Comparison of ENCODE assay signal across 8 mouse cellular contexts in genomic region chr11:88059141-88059540, GRCm38 (mm10). TPM values are rescaled to one million over a fixed set of nuclear protein-coding genes. Genes with fewer than 3 reads are reported as not detected.
A peak's percentile ranks its signal among the peaks of the same experiment; 100 is the strongest.
DNase-seq lines count a peak whose midpoint lies in the region; ATAC-seq and TF ChIP-seq lines count a peak whose summit lies in the region.

No protein-coding gene starts in this region.

- H3K4me2 ChIP-seq in heart, postnatal 0 days (ENCODE audit: low read depth, low read length), result no peak overlapping the region

- H3K79me2 ChIP-seq in MEL (ENCODE audit: control insufficient read depth, insufficient read depth, low read length, poor library complexity), result no peaks in the 10 kb centered on the region

- TF ChIP-seq RAD21 in MEL (IDR thresholded peaks at IDR 0.05; ENCODE audit: low read depth, low read length), result peak; percentile 90

- DNase-seq in frontal cortex, postnatal 36 days (ENCODE audit: low spot score in 2 of 2), result no peak
- DNase-seq in MEL (ENCODE audit: low read depth, low spot score), result peak; percentile 88
- DNase-seq in embryo, embryonic 11 days, result peak; percentile 81
- DNase-seq in heart, postnatal 0 days (ENCODE audit: low spot score), result peak; percentile 87
- DNase-seq in kidney, postnatal 10 days, result peak; percentile 66
- peak; percentile 40 for DNase-seq in thymus, adult 2 months

- H3K27ac ChIP-seq in MEL (ENCODE audit: control insufficient read depth, low read depth, low read length), result no peak overlapping the region
- H3K27ac ChIP-seq in heart, postnatal 0 days (ENCODE audit: low read depth), result no peak overlapping the region
- no peak overlapping the region for H3K27ac ChIP-seq in thymus, adult 2 months (ENCODE audit: control insufficient read depth, insufficient read depth, low read length)

- no peaks in the 10 kb centered on the region for H3K27me3 ChIP-seq in MEL (ENCODE audit: control insufficient read depth in 1 of 2, insufficient read depth in 2 of 2, low read length in 2 of 2)
- H3K27me3 ChIP-seq in heart, postnatal 0 days (ENCODE audit: control insufficient read depth, insufficient read depth, low read length), result no peaks in the 10 kb centered on the region
- no peaks in the 10 kb centered on the region for H3K27me3 ChIP-seq in thymus, adult 2 months (ENCODE audit: control insufficient read depth, insufficient read depth, low read length)

- WGBS in heart, postnatal 0 days, result 49% methylated on average over 2 of the region's 2 CpGs
- WGBS in thymus, adult 2 months, result 50% methylated on average over 2 of the region's 2 CpGs

- H3K9me3 ChIP-seq in MEL (replicated peaks; ENCODE audit: insufficient read depth, low read length), result no peaks in the 10 kb centered on the region
- no peaks in the 10 kb centered on the region for H3K9me3 ChIP-seq in heart, postnatal 0 days (replicated peaks; ENCODE audit: control insufficient read depth, low read length)

- peak; percentile 54 to 94 (median 74) for TF ChIP-seq CTCF in MEL (IDR thresholded peaks at IDR 0.05 in 2 of 3, conservative IDR thresholded peaks at IDR 0.05 in 1 of 3; ENCODE audit: control insufficient read depth in 1 of 3, insufficient read depth in 1 of 3, low read depth in 2 of 3, low read length in 3 of 3, poor library complexity in 1 of 3, severe bottlenecking in 1 of 3)
- TF ChIP-seq CTCF in heart, postnatal 0 days (IDR thresholded peaks at IDR 0.05; ENCODE audit: low read depth), result peak; percentile 92
- no peak for TF ChIP-seq CTCF in thymus, adult 2 months (IDR thresholded peaks at IDR 0.05; ENCODE audit: borderline replicate concordance, control insufficient read depth, extremely low read depth, insufficient read depth, low read length, poor library complexity)

- H3K4me3 ChIP-seq in MEL (ENCODE audit: control insufficient read depth in 1 of 2, insufficient read depth in 1 of 2, low read depth in 2 of 2, low read length in 2 of 2), result no peak overlapping the region
- no peak overlapping the region for H3K4me3 ChIP-seq in heart, postnatal 0 days (ENCODE audit: low read depth, low read length)
- no peak overlapping the region for H3K4me3 ChIP-seq in thymus, adult 2 months (ENCODE audit: control insufficient read depth, insufficient read depth, low read length)

- no peaks in the 10 kb centered on the region for H3K4me1 ChIP-seq in MEL (ENCODE audit: control insufficient read depth in 1 of 2, insufficient read depth in 2 of 2, low read length in 2 of 2)
- no peaks in the 10 kb centered on the region for H3K4me1 ChIP-seq in heart, postnatal 0 days (ENCODE audit: control insufficient read depth, insufficient read depth)
- no peaks in the 10 kb centered on the region for H3K4me1 ChIP-seq in thymus, adult 2 months (replicated peaks; ENCODE audit: control insufficient read depth, insufficient read depth, low read length)

- TF ChIP-seq POLR2A in MEL (IDR thresholded peaks at IDR 0.05; ENCODE audit: control insufficient read depth in 1 of 2, insufficient read depth in 1 of 2, low read depth in 1 of 2, low read length in 2 of 2, poor library complexity in 1 of 2), result no peak
- TF ChIP-seq POLR2A in thymus, adult 2 months (IDR thresholded peaks at IDR 0.05; ENCODE audit: control insufficient read depth, extremely low read depth, insufficient read depth, low read length, poor library complexity), result no peak

- peaks cover 0 to 2% of the 10 kb centered on the region in 2 experiments; a peak in 1 of 4 replicates for H3K36me3 ChIP-seq in MEL (ENCODE audit: control insufficient read depth in 1 of 2, insufficient read depth in 2 of 2, low read length in 2 of 2)
- H3K36me3 ChIP-seq in heart, postnatal 0 days (replicated peaks; ENCODE audit: control insufficient read depth, insufficient read depth, low read length), result no peaks in the 10 kb centered on the region
- H3K36me3 ChIP-seq in thymus, adult 2 months (ENCODE audit: control insufficient read depth, insufficient read depth, low read length), result no peaks in the 10 kb centered on the region; the same call in 1 of the 2 replicates

- no peak overlapping the region for H3K9ac ChIP-seq in MEL (ENCODE audit: control insufficient read depth, low read depth, low read length, poor library complexity, severe bottlenecking)
- H3K9ac ChIP-seq in heart, postnatal 0 days (replicated peaks; ENCODE audit: low read depth, low read length), result no peak overlapping the region

- peak; percentile 82 for ATAC-seq in frontal cortex, adult (ENCODE audit: low TSS enrichment)
- ATAC-seq in heart, postnatal 0 days (ENCODE audit: insufficient read depth, low read depth), result peak; percentile 86
- ATAC-seq in megakaryocyte, adult 5-6 weeks (ENCODE audit: poor library complexity, severe bottlenecking), result peak; percentile 98

- 0 out of 4 replicates have a peak, but pooled peaks of 1 of the 2 experiments have one; percentile 8 for TF ChIP-seq EP300 in MEL (IDR thresholded peaks at IDR 0.05; ENCODE audit: low read depth in 1 of 2, low read length in 2 of 2)
- no peak for TF ChIP-seq EP300 in heart, postnatal 0 days (IDR thresholded peaks at IDR 0.05; ENCODE audit: low read depth)

TF ChIP-seq in MEL, 35 proteins besides CTCF, POLR2A, EP300 and RAD21 (continues in another document):
- peak; percentile 50; the same call in 1 of the 2 replicates for TF ChIP-seq POLR2AphosphoS2 (IDR thresholded peaks at IDR 0.05; ENCODE audit: low read length)
- 0 out of 2 replicates have a peak, but pooled peaks have one; percentile 48 for TF ChIP-seq CHD1 (IDR thresholded peaks at IDR 0.05; ENCODE audit: low read depth, low read length)
- no peak for TF ChIP-seq CHD2 (IDR thresholded peaks at IDR 0.05; ENCODE audit: low read length)
- TF ChIP-seq ETS1 (IDR thresholded peaks at IDR 0.05; ENCODE audit: low read depth, low read length), result no peak
- TF ChIP-seq UBTF (IDR thresholded peaks at IDR 0.05; ENCODE audit: borderline replicate concordance, insufficient read depth, low read depth, low read length), result no peak
- TF ChIP-seq TAL1 (IDR thresholded peaks at IDR 0.05; ENCODE audit: low read length), result no peak
- no peak for TF ChIP-seq MYB (IDR thresholded peaks at IDR 0.05; ENCODE audit: low read depth, low read length)
- 0 out of 2 replicates have a peak, but pooled peaks have one; percentile 6 for TF ChIP-seq MAFK (IDR thresholded peaks at IDR 0.05; ENCODE audit: borderline replicate concordance, low read depth, low read length)
- TF ChIP-seq MEF2A (IDR thresholded peaks at IDR 0.05; ENCODE audit: extremely low read depth, insufficient replicate concordance, low read depth, low read length, poor library complexity, severe bottlenecking), result no peak
- peak; percentile 64 for TF ChIP-seq SIN3A (IDR thresholded peaks at IDR 0.05; ENCODE audit: low read length)
- 0 out of 2 replicates have a peak, but pooled peaks have one; percentile 24 for TF ChIP-seq MYC (IDR thresholded peaks at IDR 0.05; ENCODE audit: low read depth, low read length)
- peak; percentile 68 for TF ChIP-seq MAZ (IDR thresholded peaks at IDR 0.05; ENCODE audit: low read depth, low read length)
- TF ChIP-seq USF2 (IDR thresholded peaks at IDR 0.05; ENCODE audit: borderline replicate concordance in 1 of 2, insufficient read depth in 1 of 2, low read depth in 1 of 2, low read length in 2 of 2), result no peak
- 0 out of 2 replicates have a peak, but pooled peaks have one; percentile 28 for TF ChIP-seq HCFC1 (IDR thresholded peaks at IDR 0.05; ENCODE audit: low read depth, low read length)
- TF ChIP-seq TBP (IDR thresholded peaks at IDR 0.05; ENCODE audit: low read depth, low read length), result 0 out of 2 replicates have a peak, but pooled peaks have one; percentile 32
- TF ChIP-seq SMC3 (IDR thresholded peaks at IDR 0.05; ENCODE audit: low read depth, low read length), result peak; percentile 95
- TF ChIP-seq ZNF384 (IDR thresholded peaks at IDR 0.05; ENCODE audit: low read depth, low read length), result 0 out of 2 replicates have a peak, but pooled peaks have one; percentile 34
- TF ChIP-seq ZMIZ1 (IDR thresholded peaks at IDR 0.05; ENCODE audit: low read depth, low read length), result 0 out of 2 replicates have a peak, but pooled peaks have one; percentile 73
- TF ChIP-seq GABPA (IDR thresholded peaks at IDR 0.05; ENCODE audit: low read depth, low read length), result no peak
- peak; percentile 39; the same call in 1 of the 2 replicates for TF ChIP-seq ELF1 (IDR thresholded peaks at IDR 0.05; ENCODE audit: low read depth, low read length)
- TF ChIP-seq RCOR1 (IDR thresholded peaks at IDR 0.05; ENCODE audit: low read depth, low read length), result no peak
- TF ChIP-seq MAX (IDR thresholded peaks at IDR 0.05; ENCODE audit: low read length), result 0 out of 2 replicates have a peak, but pooled peaks have one; percentile 50

RNA-seq across cellular contexts. Expression of gene Vezf1, which starts 8.9 kb away (rescaled TPM):
- 8.0 and 9.5 TPM in 2 replicates for total RNA-seq in MEL (2012; rRNA removed)
- polyA plus RNA-seq in MEL (2012; ENCODE audit: insufficient read depth in 1 of 2, insufficient read length in 2 of 2, low read depth in 1 of 2, low replicate concordance in 2 of 2, missing spikeins in 1 of 2), result 10 to 100 TPM in 1 of 2 experiments, not detected in 1; 20.8 TPM
- total RNA-seq in heart, postnatal 0 days (2014; rRNA removed; ENCODE audit: low replicate concordance), result 31.9 and 35.5 TPM in 2 replicates
- 17.6 and 18.2 TPM in 2 replicates for polyA plus RNA-seq in heart, postnatal 0 days (2015; fragmentation: Nextera tagmentation; extraction: Ambion mirVana)
- 46.4 and 55.3 TPM in 2 replicates for total RNA-seq in megakaryocyte, adult 5-6 weeks (2015)
- total RNA-seq in megakaryocyte, adult 5-6 weeks (2017), result 22.6 and 25.0 TPM in 2 replicates
- 35.4 and 35.9 TPM in 2 replicates for polyA plus RNA-seq in thymus, adult 2 months (2012; rRNA removed)

RNA-seq across cellular contexts. Expression of gene Srsf1, which starts 12.0 kb away (rescaled TPM):
- 586 and 596 TPM in 2 replicates for total RNA-seq in MEL (2012; rRNA removed)
- 100 to 1,000 TPM; 421 to 431 TPM for polyA plus RNA-seq in MEL (2012; ENCODE audit: insufficient read depth in 1 of 2, insufficient read length in 2 of 2, low read depth in 1 of 2, low replicate concordance in 2 of 2, missing spikeins in 1 of 2)
- 195 and 223 TPM in 2 replicates for total RNA-seq in heart, postnatal 0 days (2014; rRNA removed; ENCODE audit: low replicate concordance)
- 82.2 and 83.5 TPM in 2 replicates for polyA plus RNA-seq in heart, postnatal 0 days (2015; fragmentation: Nextera tagmentation; extraction: Ambion mirVana)
- 146 and 156 TPM in 2 replicates for total RNA-seq in megakaryocyte, adult 5-6 weeks (2015)
- 369 and 388 TPM in 2 replicates for total RNA-seq in megakaryocyte, adult 5-6 weeks (2017)
- polyA plus RNA-seq in thymus, adult 2 months (2012; rRNA removed), result 247 and 358 TPM in 2 replicates

RNA-seq across cellular contexts. Expression of gene Cuedc1, which starts 38.7 kb away (rescaled TPM):
- 1.0 and 1.1 TPM in 2 replicates for total RNA-seq in MEL (2012; rRNA removed)
- 1 to 10 TPM in 1 of 2 experiments, not detected in 1; 4.8 TPM for polyA plus RNA-seq in MEL (2012; ENCODE audit: insufficient read depth in 1 of 2, insufficient read length in 2 of 2, low read depth in 1 of 2, low replicate concordance in 2 of 2, missing spikeins in 1 of 2)
- 15.1 and 19.2 TPM in 2 replicates for total RNA-seq in heart, postnatal 0 days (2014; rRNA removed; ENCODE audit: low replicate concordance)
- 17.0 and 17.5 TPM in 2 replicates for polyA plus RNA-seq in heart, postnatal 0 days (2015; fragmentation: Nextera tagmentation; extraction: Ambion mirVana)
- 0.67 and 0.73 TPM in 2 replicates for total RNA-seq in megakaryocyte, adult 5-6 weeks (2015)
- 1.3 and 2.2 TPM in 2 replicates for total RNA-seq in megakaryocyte, adult 5-6 weeks (2017)
- 13.8 and 15.5 TPM in 2 replicates for polyA plus RNA-seq in thymus, adult 2 months (2012; rRNA removed)

Comparison
In these comparisons a context has a peak if more than half of its experiments do, and no peak if none do; other contexts are left out.
1. DNase-seq: peak in MEL (single experiment), embryo, embryonic 11 days (single experiment), heart, postnatal 0 days (single experiment), kidney, postnatal 10 days (single experiment) and thymus, adult 2 months (single experiment); none in frontal cortex, postnatal 36 days (0 of 2).
2. Peak in every context shown above with its lines, with median percentiles within 50 percentile points of each other: ATAC-seq.